Mouse (Mus musculus) heart, embryonic 15.5 days (tissue): ENCODE data around the gene Palm. TPM values are rescaled to one million over a fixed set of nuclear protein-coding genes. Genes with fewer than 3 reads are reported as not detected.

Source experiments
- ATAC-seq: fragments of 200-750 bp; cut with Nextera tagmentation; replicated peaks from 2 replicates; pipeline ENCODE4 v1.8.0; 2017; ENCODE audit warnings: low read depth, moderate TSS enrichment; ENCODE audit not compliant: insufficient number of reproducible peaks, insufficient read depth, low FRiP score
- H3K27ac ChIP-seq: fragments of 300-500 bp; sonication (generic); 2 replicates; pipeline ENCODE4 v1.5.1; 2015; ENCODE audit warnings: mild to moderate bottlenecking, inconsistent platforms
- H3K27me3 ChIP-seq: fragments of 300-500 bp; sonication (generic); 2 replicates; pipeline ENCODE4 v1.6.1; 2015; ENCODE audit warnings: inconsistent platforms
- H3K36me3 ChIP-seq: fragments of 300-500 bp; sonication (generic); 2 replicates; pipeline ENCODE4 v1.6.1; 2015; ENCODE audit warnings: mild to moderate bottlenecking, inconsistent platforms
- H3K4me1 ChIP-seq: fragments of 300-500 bp; sonication (generic); replicated peaks from 2 replicates; pipeline ENCODE4 v1.6.1; 2015; ENCODE audit warnings: inconsistent platforms
- H3K4me2 ChIP-seq: fragments of 300-500 bp; sonication (generic); 2 replicates; pipeline ENCODE4 v1.6.1; 2015; ENCODE audit warnings: inconsistent platforms, mild to moderate bottlenecking, moderate library complexity
- H3K4me3 ChIP-seq: fragments of 300-500 bp; sonication (generic); 2 replicates; pipeline ENCODE4 v1.5.1; 2015; ENCODE audit warnings: mild to moderate bottlenecking, inconsistent platforms
- H3K9ac ChIP-seq: fragments of 300-500 bp; sonication (generic); 2 replicates; pipeline ENCODE4 v1.6.1; 2015; ENCODE audit warnings: mild to moderate bottlenecking, inconsistent platforms
- H3K9me3 ChIP-seq: fragments of 300-500 bp; sonication (generic); replicated peaks from 2 replicates; pipeline ENCODE4 v1.6.1; 2016; ENCODE audit warnings: inconsistent platforms
- WGBS: fragments of 180-500 bp; shearing (Covaris S2); methylation state at CpG from one replicate; pipeline ENCODE4 v1.1.7; 2015; ENCODE audit warnings: mixed read lengths; 5-methylcytosine and 5-hydroxymethylcytosine counted together
- microRNA-seq: library from miRNA; unstranded; fragments of <30 nt; microRNA quantifications from one replicate; pipeline ENCODE4, GENCODE M21; 2016
- polyA plus RNA-seq: library from polyadenylated mRNA; unstranded; fragments of >200 nt; fragmentation: Nextera tagmentation; extraction: Ambion mirVana; gene quantifications from 2 replicates; pipeline ENCODE4 v1.2.1, GENCODE M21; 2015

Gene Palm
- polyA plus RNA-seq, 1 experiment from 2014 or later = 57.8 TPM

DNA sequence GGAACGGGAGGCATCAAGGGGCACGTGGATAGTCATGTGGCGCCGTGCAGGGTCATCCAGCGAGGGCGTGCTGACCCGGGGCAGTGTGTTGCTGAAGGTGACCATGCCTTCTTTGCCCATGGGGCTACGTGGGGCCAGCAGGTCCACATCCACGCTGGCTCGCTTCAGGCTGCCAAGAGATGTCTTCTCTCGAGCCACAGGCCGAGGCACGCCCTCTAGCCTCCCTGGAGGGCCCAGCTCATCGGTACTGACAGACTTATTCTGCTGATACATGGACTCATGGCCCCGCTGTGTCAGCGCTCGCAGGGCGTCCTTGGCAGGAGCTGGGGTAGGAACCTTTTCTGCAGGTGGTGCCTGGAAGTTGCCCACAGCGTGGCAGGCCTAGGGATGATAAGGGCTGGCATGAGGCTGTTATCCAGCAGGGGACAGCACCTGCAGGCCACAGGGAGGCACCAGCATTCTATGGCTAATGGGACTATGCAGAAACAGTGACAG is 72.5 kb downstream of the Palm start:
- peak; percentile 12 for ATAC-seq
- Histone ChIP-seq H3K36me3 (peaks cover 39% of the 10 kb centered on the region), H3K27me3 (no peaks in the 10 kb centered on the region), H3K4me2 (no peak overlapping the region), H3K9me3 (no peaks in the 10 kb centered on the region), H3K9ac (no peak overlapping the region), H3K4me1 (peaks cover 17% of the 10 kb centered on the region), H3K27ac (0 out of 2 replicates have a peak overlapping the region, but pooled peaks have one; percentile 57), H3K4me3 (no peak overlapping the region)
- 59% methylated on average over 19 of the region's 19 CpGs for WGBS

DNA sequence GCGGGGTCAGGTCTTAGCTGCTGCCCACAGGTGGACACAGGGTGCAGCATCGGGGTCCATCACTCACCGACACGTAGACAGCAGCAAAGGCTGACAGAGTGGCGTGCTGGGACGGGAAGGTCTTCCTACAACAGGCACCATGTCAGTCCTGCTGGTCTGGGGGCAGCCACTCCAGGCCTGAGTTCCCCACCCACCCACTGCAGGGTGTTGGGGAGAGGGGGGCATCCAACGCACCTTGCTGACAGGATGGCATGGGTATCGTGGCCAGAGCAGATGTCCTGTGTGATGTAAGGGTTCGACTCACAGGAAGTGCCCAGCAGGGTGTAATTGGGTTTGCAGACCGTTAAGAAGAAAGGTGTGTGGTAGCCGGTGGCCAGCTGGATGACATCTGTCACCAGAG is 73.2 kb downstream of the Palm start:
- Histone ChIP-seq H3K4me3 (no peak overlapping the region), H3K4me1 (peaks cover 17% of the 10 kb centered on the region), H3K9ac (no peak overlapping the region), H3K4me2 (no peak overlapping the region), H3K27me3 (no peaks in the 10 kb centered on the region), H3K9me3 (no peaks in the 10 kb centered on the region), H3K27ac (no peak overlapping the region), H3K36me3 (peaks cover 32% of the 10 kb centered on the region)
- ATAC-seq = no peak
- WGBS = 73% methylated on average over 11 of the region's 11 CpGs

Small RNAs within 50 kb of the gene (microRNA-seq; reads per million reads assigned to microRNA genes)
- gene Mir6910 = 1.1 reads per million

Other genes with a start within 250 kb of the Palm start
- gene Mier2, start 238.4 kb upstream of the Palm start, polyA plus RNA-seq = 21.7 and 32.9 TPM in 2 replicates
- not detected in 2 replicates for gene Theg, start 206.2 kb upstream of the Palm start, polyA plus RNA-seq
- not detected in 2 replicates for gene C2cd4c, start 179.5 kb upstream of the Palm start, polyA plus RNA-seq
- 2.0 and 3.9 TPM in 2 replicates for gene Shc2, start 155.7 kb upstream of the Palm start, polyA plus RNA-seq
- not detected in 2 replicates for gene Odf3l2, start 147.8 kb upstream of the Palm start, polyA plus RNA-seq
- gene Madcam1, start 129.0 kb upstream of the Palm start, polyA plus RNA-seq = 1.4 and 1.9 TPM in 2 replicates
- gene Tpgs1, start 124.2 kb upstream of the Palm start, polyA plus RNA-seq = 39.5 and 46.8 TPM in 2 replicates
- 86.7 and 98.4 TPM in 2 replicates for gene Cdc34, start 111.4 kb upstream of the Palm start, polyA plus RNA-seq
- gene Gzmm, start 104.6 kb upstream of the Palm start, polyA plus RNA-seq = 1.1 TPM in 2 replicates
- gene Bsg, start 89.1 kb upstream of the Palm start, polyA plus RNA-seq = 998 and 1,017 TPM in 2 replicates
- 0.08 and 0.09 TPM in 2 replicates for gene Hcn2, start 76.9 kb upstream of the Palm start, polyA plus RNA-seq
- 30.0 and 36.5 TPM in 2 replicates for gene Polrmt, start 47.0 kb upstream of the Palm start, polyA plus RNA-seq
- 0.06 and 0.16 TPM in 2 replicates for gene Fgf22, start 38.5 kb upstream of the Palm start, polyA plus RNA-seq
- 54.0 and 65.5 TPM in 2 replicates for gene Rnf126, start 26.6 kb upstream of the Palm start, polyA plus RNA-seq
- gene Fstl3, start 16.3 kb upstream of the Palm start, polyA plus RNA-seq = 29.0 and 30.9 TPM in 2 replicates
- 0.49 and 5.1 TPM in 2 replicates for gene Prss57, start 2.6 kb upstream of the Palm start, polyA plus RNA-seq
- 0.81 and 1.3 TPM in 2 replicates for gene Misp, start 27.4 kb downstream of the Palm start, polyA plus RNA-seq
- 89.6 and 162 TPM in 2 replicates for gene Ptbp1, start 60.9 kb downstream of the Palm start, polyA plus RNA-seq
- gene Prtn3, start 80.9 kb downstream of the Palm start, polyA plus RNA-seq = 1.1 and 3.0 TPM in 2 replicates
- gene Plppr3, start 81.1 kb downstream of the Palm start, polyA plus RNA-seq = 8.6 and 15.3 TPM in 2 replicates
- 0.25 and 2.0 TPM in 2 replicates for gene Elane, start 92.7 kb downstream of the Palm start, polyA plus RNA-seq
- gene Cfd, start 97.3 kb downstream of the Palm start, polyA plus RNA-seq = not detected in 2 replicates
- 34.8 and 45.7 TPM in 2 replicates for gene Med16, start 115.4 kb downstream of the Palm start, polyA plus RNA-seq
- gene Gm26602, start 117.3 kb downstream of the Palm start, polyA plus RNA-seq = 15.7 TPM in 1 of 2 replicates, not detected in the other
- gene Kiss1r, start 123.4 kb downstream of the Palm start, polyA plus RNA-seq = 0.34 and 0.51 TPM in 2 replicates
- gene R3hdm4, start 127.6 kb downstream of the Palm start, polyA plus RNA-seq = 95.2 and 118 TPM in 2 replicates
- gene Arid3a, start 133.5 kb downstream of the Palm start, polyA plus RNA-seq = 2.1 and 3.7 TPM in 2 replicates
- gene Wdr18, start 166.6 kb downstream of the Palm start, polyA plus RNA-seq = 56.7 and 66.6 TPM in 2 replicates
- 0.24 and 0.28 TPM in 2 replicates for gene Grin3b, start 177.1 kb downstream of the Palm start, polyA plus RNA-seq
- gene Tmem259, start 190.8 kb downstream of the Palm start, polyA plus RNA-seq = 16.2 and 19.6 TPM in 2 replicates
- 208 and 243 TPM in 2 replicates for gene Cnn2, start 195.0 kb downstream of the Palm start, polyA plus RNA-seq
- 2.1 and 3.9 TPM in 2 replicates for gene Abca7, start 202.9 kb downstream of the Palm start, polyA plus RNA-seq
- 4.7 and 14.4 TPM in 2 replicates for gene Arhgap45, start 223.1 kb downstream of the Palm start, polyA plus RNA-seq
- 115 and 136 TPM in 2 replicates for gene Polr2e, start 246.2 kb downstream of the Palm start, polyA plus RNA-seq